Mouse (Mus musculus): ENCODE results near the gene Kars. TPM values are rescaled to one million over a fixed set of nuclear protein-coding genes. Genes with fewer than 3 reads are reported as not detected.
A peak's percentile ranks its signal among the peaks of the same experiment; 100 is the strongest.

Gene Kars
- polyA plus RNA-seq, 1 experiment from 2014 or later, result 48.2 TPM

DNA sequence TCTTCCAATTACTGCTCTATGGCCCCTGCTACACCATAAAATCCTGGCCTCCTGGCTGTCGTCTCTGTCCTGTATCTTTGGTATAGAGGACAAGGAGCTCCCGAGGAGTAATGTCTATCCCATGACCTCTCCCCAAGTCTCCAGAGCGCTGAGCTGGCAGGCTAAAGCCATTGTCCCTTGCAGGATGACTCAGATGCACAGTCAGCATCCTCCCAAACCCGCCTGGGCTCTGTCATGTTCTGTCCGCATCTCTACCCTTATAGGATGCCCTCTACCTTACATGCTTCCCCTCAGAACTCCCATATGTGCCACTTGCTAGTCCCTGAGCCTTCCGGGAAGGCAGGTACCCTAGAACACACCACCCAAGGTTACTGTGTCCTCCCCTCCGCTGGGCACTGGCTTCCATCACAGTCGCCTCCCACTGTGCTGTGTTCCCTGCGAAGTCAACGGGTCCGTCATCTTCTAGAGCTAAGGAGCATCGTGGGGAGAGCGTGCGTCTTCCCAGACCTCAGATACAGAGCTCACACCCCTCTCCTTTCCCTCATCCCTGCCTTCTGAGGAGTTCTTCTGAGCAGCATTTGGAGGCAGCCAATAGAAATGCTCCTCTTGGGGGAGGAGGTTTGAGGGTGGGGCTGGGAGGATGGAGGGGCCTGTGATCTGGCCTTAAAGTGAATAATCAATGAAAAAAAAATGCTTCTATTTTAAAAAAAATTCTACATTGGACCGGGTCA, 50.4 kb downstream of the Kars start:
- DNase-seq (no peak), ATAC-seq (peak; percentile 12; the same call in 1 of the 2 replicates)
- WGBS (ENCODE audit: insufficient replicate concordance), result 76% methylated on average over 15 of the region's 15 CpGs
- TF ChIP-seq CTCF (IDR thresholded peaks at IDR 0.05; ENCODE audit: low read depth) (no peak), EP300 (IDR thresholded peaks at IDR 0.05; ENCODE audit: low read depth) (no peak)
- Histone ChIP-seq H3K4me1 (ENCODE audit: insufficient read depth) (no peaks in the 10 kb centered on the region), H3K36me3 (replicated peaks; ENCODE audit: insufficient read depth, low read length) (peaks cover 12% of the 10 kb centered on the region; the same call in 1 of the 2 replicates), H3K27ac (ENCODE audit: low read depth) (no peak overlapping the region), H3K9ac (replicated peaks) (no peak overlapping the region), H3K4me2 (ENCODE audit: low read depth, low read length) (no peak overlapping the region), H3K4me3 (ENCODE audit: low read depth, low read length) (no peak overlapping the region), H3K9me3 (ENCODE audit: low read length) (no peaks in the 10 kb centered on the region), H3K27me3 (ENCODE audit: insufficient read depth, low read length) (no peaks in the 10 kb centered on the region)

DNA sequence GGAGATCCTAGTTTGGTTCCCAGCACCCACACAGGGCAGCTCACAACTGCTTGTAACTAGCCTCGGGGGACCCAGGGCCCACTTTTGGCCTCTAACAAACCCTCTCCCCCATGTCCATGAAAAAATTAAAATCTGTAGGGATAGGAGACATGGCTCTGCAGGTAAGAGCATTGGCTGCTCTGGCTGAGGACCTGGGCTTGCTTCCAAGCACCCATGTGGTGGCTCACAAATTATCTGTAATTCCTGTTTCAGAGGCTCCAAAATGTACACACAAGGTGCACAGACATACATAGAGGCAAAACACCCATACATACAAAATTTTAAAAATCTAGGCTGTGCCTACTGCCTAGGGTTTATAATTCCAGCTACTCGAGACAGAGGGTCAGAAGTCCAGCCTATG, 53.9 kb downstream of the Kars start:
- 79% methylated on average over 2 of the region's 2 CpGs for WGBS (ENCODE audit: insufficient replicate concordance)
- Histone ChIP-seq H3K36me3 (replicated peaks; ENCODE audit: insufficient read depth, low read length) (peaks cover 35% of the 10 kb centered on the region), H3K4me1 (ENCODE audit: insufficient read depth) (no peaks in the 10 kb centered on the region), H3K27ac (ENCODE audit: low read depth) (no peak overlapping the region), H3K9ac (replicated peaks) (no peak overlapping the region), H3K4me3 (ENCODE audit: low read depth, low read length) (no peak overlapping the region), H3K9me3 (ENCODE audit: low read length) (no peaks in the 10 kb centered on the region), H3K4me2 (ENCODE audit: low read depth, low read length) (no peak overlapping the region), H3K27me3 (ENCODE audit: insufficient read depth, low read length) (no peaks in the 10 kb centered on the region)
- TF ChIP-seq CTCF (IDR thresholded peaks at IDR 0.05; ENCODE audit: low read depth) (no peak), EP300 (IDR thresholded peaks at IDR 0.05; ENCODE audit: low read depth) (no peak)
- no peak for DNase-seq
- ATAC-seq, result no peak

DNA sequence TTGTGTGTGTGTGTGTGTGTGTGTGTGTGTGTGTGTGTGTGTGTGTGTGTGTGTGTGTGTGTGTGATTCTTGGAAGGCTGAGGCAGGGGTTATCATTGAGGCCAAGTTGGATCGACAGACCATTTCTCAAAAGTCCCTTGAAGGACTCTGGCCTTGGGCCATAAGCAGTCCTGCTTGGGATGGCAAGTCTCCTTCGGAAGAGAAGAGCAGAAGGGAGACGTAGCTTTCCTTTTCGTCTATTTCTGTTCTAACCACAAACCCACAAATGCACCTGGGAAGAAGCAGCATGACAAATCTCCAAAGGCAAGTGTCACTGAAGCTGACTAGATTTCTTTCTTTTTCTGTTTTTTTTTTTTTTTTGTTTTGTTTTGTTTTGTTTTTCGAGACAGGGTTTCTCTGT, 55.2 kb downstream of the Kars start:
- 76% methylated on average over 5 of the region's 5 CpGs for WGBS (ENCODE audit: insufficient replicate concordance)
- no peak overlapping the region for H3K27ac ChIP-seq (ENCODE audit: low read depth)
- H3K36me3 ChIP-seq (replicated peaks; ENCODE audit: insufficient read depth, low read length), result peaks cover 45% of the 10 kb centered on the region

DNA sequence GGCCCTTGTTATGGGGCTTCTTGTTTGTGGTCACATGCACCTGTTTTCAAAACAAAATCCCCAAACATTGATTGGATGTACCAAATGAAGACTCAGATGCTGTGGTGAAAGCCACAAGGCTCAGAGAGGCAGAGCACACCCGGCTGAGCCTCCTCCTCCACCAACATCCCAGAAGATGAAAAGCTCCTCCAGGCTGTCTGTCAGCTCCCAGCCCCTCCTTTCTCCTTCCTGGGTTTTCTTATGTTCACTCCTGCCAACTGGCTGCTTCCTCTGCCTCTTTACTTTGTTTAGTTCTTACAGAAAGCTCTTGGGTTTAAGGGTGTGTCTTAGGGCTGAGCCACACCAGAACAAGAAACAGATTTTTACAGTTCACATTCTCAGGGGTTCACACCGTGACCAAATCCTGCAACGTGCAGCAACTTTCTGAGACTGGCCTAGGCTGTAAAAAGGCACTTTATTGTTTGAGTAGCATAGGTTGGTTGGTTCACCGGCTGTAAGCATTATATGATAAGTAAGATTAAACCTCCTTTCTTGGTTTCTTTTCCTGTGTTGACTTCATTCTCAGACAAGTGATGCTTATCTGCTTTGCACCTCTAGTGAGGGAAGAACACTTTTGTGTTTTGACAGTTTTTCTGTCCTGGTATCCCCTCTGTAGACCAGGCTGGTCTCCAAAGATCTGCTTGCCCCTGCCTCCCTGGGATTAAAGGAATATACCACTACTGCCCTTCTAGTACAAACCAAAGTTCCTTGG, 56.1 kb downstream of the Kars start:
- Histone ChIP-seq H3K4me3 (ENCODE audit: low read depth, low read length) (no peak overlapping the region), H3K9me3 (ENCODE audit: low read length) (no peaks in the 10 kb centered on the region), H3K9ac (replicated peaks) (no peak overlapping the region), H3K4me2 (ENCODE audit: low read depth, low read length) (no peak overlapping the region), H3K4me1 (ENCODE audit: insufficient read depth) (no peaks in the 10 kb centered on the region), H3K27ac (ENCODE audit: low read depth) (no peak overlapping the region), H3K36me3 (replicated peaks; ENCODE audit: insufficient read depth, low read length) (peaks cover 48% of the 10 kb centered on the region), H3K27me3 (ENCODE audit: insufficient read depth, low read length) (no peaks in the 10 kb centered on the region)
- DNase-seq, result no peak
- no peak for ATAC-seq
- WGBS (ENCODE audit: insufficient replicate concordance), result 81% methylated on average over 4 of the region's 4 CpGs
- TF ChIP-seq CTCF (IDR thresholded peaks at IDR 0.05; ENCODE audit: low read depth) (no peak), EP300 (IDR thresholded peaks at IDR 0.05; ENCODE audit: low read depth) (no peak)

More for the DNA sequence above, 55.2 kb downstream of the Kars start:
- Histone ChIP-seq H3K27me3 (ENCODE audit: insufficient read depth, low read length) (no peaks in the 10 kb centered on the region), H3K4me2 (ENCODE audit: low read depth, low read length) (no peak overlapping the region), H3K4me1 (ENCODE audit: insufficient read depth) (no peaks in the 10 kb centered on the region), H3K9me3 (ENCODE audit: low read length) (no peaks in the 10 kb centered on the region), H3K9ac (replicated peaks) (no peak overlapping the region), H3K4me3 (ENCODE audit: low read depth, low read length) (no peak overlapping the region)
- DNase-seq (no peak), ATAC-seq (no peak)
- TF ChIP-seq CTCF (IDR thresholded peaks at IDR 0.05; ENCODE audit: low read depth), result no peak
- TF ChIP-seq EP300 (IDR thresholded peaks at IDR 0.05; ENCODE audit: low read depth), result no peak

DNA sequence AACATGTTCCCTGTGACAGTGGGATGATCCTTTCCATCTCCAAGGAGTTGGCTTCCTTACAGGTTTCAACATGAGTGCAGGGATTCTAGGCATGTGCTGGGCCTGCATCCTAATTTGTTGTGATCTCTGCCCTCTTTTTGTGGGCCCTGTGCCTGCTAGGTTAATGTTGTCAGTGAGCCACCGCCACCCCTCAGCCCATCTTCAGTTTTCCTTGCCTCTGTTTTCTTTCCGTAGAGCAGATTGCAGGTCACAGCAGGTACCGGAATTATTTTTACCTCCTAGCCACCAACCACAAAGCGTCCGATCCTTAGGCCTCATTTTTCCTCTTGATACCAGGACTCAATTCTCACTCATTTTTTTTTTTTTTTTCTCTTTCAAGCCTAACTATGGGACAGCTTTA, 59.2 kb downstream of the Kars start:
- 96% methylated on average over 5 of the region's 5 CpGs for WGBS (ENCODE audit: insufficient replicate concordance)
- no peak overlapping the region for H3K27ac ChIP-seq (ENCODE audit: low read depth)
- no peak overlapping the region for H3K9ac ChIP-seq (replicated peaks)
- H3K4me3 ChIP-seq (ENCODE audit: low read depth, low read length), result no peak overlapping the region
- H3K4me1 ChIP-seq (ENCODE audit: insufficient read depth), result no peaks in the 10 kb centered on the region
- ATAC-seq, result no peak
- TF ChIP-seq EP300 (IDR thresholded peaks at IDR 0.05; ENCODE audit: low read depth) (no peak), CTCF (IDR thresholded peaks at IDR 0.05; ENCODE audit: low read depth) (no peak)
- peaks cover 67% of the 10 kb centered on the region for H3K36me3 ChIP-seq (replicated peaks; ENCODE audit: insufficient read depth, low read length)
- H3K27me3 ChIP-seq (ENCODE audit: insufficient read depth, low read length), result no peaks in the 10 kb centered on the region
- H3K9me3 ChIP-seq (ENCODE audit: low read length), result no peaks in the 10 kb centered on the region
- no peak for DNase-seq
- no peak overlapping the region for H3K4me2 ChIP-seq (ENCODE audit: low read depth, low read length)

DNA sequence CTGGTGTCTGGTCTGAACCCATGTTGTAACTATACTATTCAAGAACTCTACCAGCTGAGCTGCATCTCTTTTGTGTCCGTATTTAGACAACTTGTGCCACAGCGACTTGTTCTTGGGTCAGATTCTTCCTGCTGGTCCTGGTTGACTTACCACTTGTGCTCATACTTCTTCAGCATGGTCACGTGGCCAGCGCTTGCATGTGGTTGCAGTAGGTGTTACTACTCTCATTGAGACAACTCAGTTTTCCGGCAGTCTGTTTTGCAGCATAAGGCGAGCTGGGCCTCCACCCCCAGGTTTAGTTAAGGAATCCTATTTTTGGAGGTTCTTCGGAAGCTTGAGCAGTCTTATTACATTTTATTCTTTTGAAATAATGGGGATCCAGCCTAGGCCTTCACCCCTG, 59.8 kb downstream of the Kars start:
- Histone ChIP-seq H3K9me3 (ENCODE audit: low read length) (no peaks in the 10 kb centered on the region), H3K36me3 (replicated peaks; ENCODE audit: insufficient read depth, low read length) (peaks cover 66% of the 10 kb centered on the region), H3K4me1 (ENCODE audit: insufficient read depth) (no peaks in the 10 kb centered on the region), H3K4me3 (ENCODE audit: low read depth, low read length) (no peak overlapping the region), H3K27me3 (ENCODE audit: insufficient read depth, low read length) (no peaks in the 10 kb centered on the region), H3K9ac (replicated peaks) (no peak overlapping the region), H3K27ac (ENCODE audit: low read depth) (no peak overlapping the region), H3K4me2 (ENCODE audit: low read depth, low read length) (no peak overlapping the region)
- TF ChIP-seq CTCF (IDR thresholded peaks at IDR 0.05; ENCODE audit: low read depth) (no peak), EP300 (IDR thresholded peaks at IDR 0.05; ENCODE audit: low read depth) (no peak)
- DNase-seq, result no peak
- ATAC-seq, result no peak
- 92% methylated on average over 7 of the region's 7 CpGs for WGBS (ENCODE audit: insufficient replicate concordance)

Data from liver, postnatal 0 days (tissue).